Mouse (Mus musculus) limb, embryonic 15.5 days (tissue): ENCODE measurements around the gene Olfr9. TPM values are rescaled to one million over a fixed set of nuclear protein-coding genes. Genes with fewer than 3 reads are reported as not detected.
"Not testable (repeated sequence)": the region's sequence is repeated elsewhere in the genome, so short reads cannot be mapped to it uniquely, and the experiment has no call there.

Experiments
- ATAC-seq: fragments of 200-750 bp; cut with Nextera tagmentation; 2 replicates; pipeline ENCODE4 v1.8.0; 2017; ENCODE audit warnings: low read depth, moderate TSS enrichment; ENCODE audit not compliant: insufficient number of reproducible peaks, low FRiP score, low TSS enrichment
- H3K27ac ChIP-seq: fragments of 300-500 bp; sonication (generic); 2 replicates; pipeline ENCODE4 v1.5.1; 2015; ENCODE audit warnings: moderate library complexity, mild to moderate bottlenecking, inconsistent platforms
- H3K27me3 ChIP-seq: fragments of 300-500 bp; sonication (generic); 2 replicates; pipeline ENCODE4 v1.6.1; 2015; ENCODE audit warnings: inconsistent platforms
- H3K36me3 ChIP-seq: fragments of 300-500 bp; sonication (generic); 2 replicates; pipeline ENCODE4 v1.6.1; 2015; ENCODE audit warnings: inconsistent platforms
- H3K4me1 ChIP-seq: fragments of 300-500 bp; sonication (generic); 2 replicates; pipeline ENCODE4 v1.6.1; 2015; ENCODE audit warnings: inconsistent platforms
- H3K4me2 ChIP-seq: fragments of 300-500 bp; sonication (generic); 2 replicates; pipeline ENCODE4 v1.6.1; 2015; ENCODE audit warnings: mild to moderate bottlenecking, inconsistent platforms
- H3K4me3 ChIP-seq: fragments of 300-500 bp; sonication (generic); 2 replicates; pipeline ENCODE4 v1.5.1; 2015; ENCODE audit warnings: mild to moderate bottlenecking, inconsistent platforms
- H3K9ac ChIP-seq: fragments of 300-500 bp; sonication (generic); 2 replicates; pipeline ENCODE4 v1.6.1; 2015; ENCODE audit warnings: inconsistent platforms
- H3K9me3 ChIP-seq: fragments of 300-500 bp; sonication (generic); 2 replicates; pipeline ENCODE4 v1.6.1; 2016; ENCODE audit warnings: inconsistent platforms
- WGBS: fragments of 180-500 bp; shearing (Covaris S2); methylation state at CpG from one replicate; pipeline ENCODE4 v1.1.7; 2015; 5-methylcytosine and 5-hydroxymethylcytosine counted together
- polyA plus RNA-seq: library from polyadenylated mRNA; unstranded; fragments of >200 nt; fragmentation: Nextera tagmentation; extraction: Ambion mirVana; gene quantifications from 2 replicates; pipeline ENCODE4 v1.2.1, GENCODE M21; 2015

Olfr9 gene
- polyA plus RNA-seq, 1 experiment from 2014 or later: not detected

- Histone ChIP-seq H3K4me2 (no peak overlapping the region), H3K9ac (no peak overlapping the region), H3K27ac (no peak overlapping the region), H3K9me3 (no peaks in the 10 kb centered on the region), H3K4me3 (no peak overlapping the region), H3K4me1 (no peaks in the 10 kb centered on the region), H3K36me3 (no peaks in the 10 kb centered on the region), H3K27me3 (no peaks in the 10 kb centered on the region)
- ATAC-seq: no peak
- 38% methylated on average over 1 of the region's 1 CpGs for WGBS
Measured at GRCm38 (mm10) chr10:128970740-128971250, 18.4 kb upstream of the Olfr9 start.

- WGBS: 76% methylated on average over 4 of the region's 4 CpGs
- Histone ChIP-seq H3K4me3 (no peak overlapping the region), H3K9ac (no peak overlapping the region), H3K4me1 (peaks cover 2% of the 10 kb centered on the region; the same call in 1 of the 2 replicates), H3K36me3 (no peaks in the 10 kb centered on the region), H3K9me3 (no peaks in the 10 kb centered on the region), H3K27ac (no peak overlapping the region), H3K4me2 (no peak overlapping the region), H3K27me3 (no peaks in the 10 kb centered on the region)
- no peak for ATAC-seq
Measured at GRCm38 (mm10) chr10:128972841-128973240, 16.4 kb upstream of the Olfr9 start.

DNA sequence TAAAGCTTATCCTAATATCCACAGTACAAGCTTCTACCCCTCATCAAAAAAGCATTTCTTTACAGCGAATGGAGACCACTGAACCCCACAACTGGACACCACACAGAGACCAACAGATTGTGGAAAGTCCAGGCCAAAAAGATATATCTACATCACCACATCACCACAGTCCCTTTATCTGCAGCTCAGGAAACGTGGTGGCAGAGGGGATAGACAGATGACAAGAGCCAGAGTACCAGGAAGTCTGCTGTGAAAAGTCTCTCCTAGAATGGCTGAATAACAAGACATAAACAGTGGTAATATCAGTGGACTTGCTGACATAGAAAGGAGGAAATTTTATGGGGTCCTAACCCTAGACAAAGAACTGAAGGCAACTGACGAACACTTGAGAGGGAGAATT lies 12.8 kb upstream of the Olfr9 start:
- Histone ChIP-seq H3K27ac (no peak overlapping the region), H3K4me2 (no peak overlapping the region), H3K9ac (no peak overlapping the region), H3K27me3 (no peaks in the 10 kb centered on the region), H3K9me3 (no peaks in the 10 kb centered on the region), H3K4me1 (peaks cover 2% of the 10 kb centered on the region; the same call in 1 of the 2 replicates), H3K4me3 (no peak overlapping the region), H3K36me3 (no peaks in the 10 kb centered on the region)
- no peak for ATAC-seq
- WGBS: 69% methylated on average over 3 of the region's 3 CpGs

- Histone ChIP-seq H3K36me3 (no peaks in the 10 kb centered on the region), H3K27me3 (no peaks in the 10 kb centered on the region), H3K27ac (no peak overlapping the region), H3K4me3 (no peak overlapping the region), H3K4me2 (no peak overlapping the region), H3K9me3 (no peaks in the 10 kb centered on the region), H3K4me1 (peaks cover 2% of the 10 kb centered on the region; the same call in 1 of the 2 replicates), H3K9ac (no peak overlapping the region)
- 21% methylated on average over 9 of the region's 9 CpGs for WGBS
- ATAC-seq: no peak
Measured at GRCm38 (mm10) chr10:128977522-128978114, 11.6 kb upstream of the Olfr9 start.

DNA sequence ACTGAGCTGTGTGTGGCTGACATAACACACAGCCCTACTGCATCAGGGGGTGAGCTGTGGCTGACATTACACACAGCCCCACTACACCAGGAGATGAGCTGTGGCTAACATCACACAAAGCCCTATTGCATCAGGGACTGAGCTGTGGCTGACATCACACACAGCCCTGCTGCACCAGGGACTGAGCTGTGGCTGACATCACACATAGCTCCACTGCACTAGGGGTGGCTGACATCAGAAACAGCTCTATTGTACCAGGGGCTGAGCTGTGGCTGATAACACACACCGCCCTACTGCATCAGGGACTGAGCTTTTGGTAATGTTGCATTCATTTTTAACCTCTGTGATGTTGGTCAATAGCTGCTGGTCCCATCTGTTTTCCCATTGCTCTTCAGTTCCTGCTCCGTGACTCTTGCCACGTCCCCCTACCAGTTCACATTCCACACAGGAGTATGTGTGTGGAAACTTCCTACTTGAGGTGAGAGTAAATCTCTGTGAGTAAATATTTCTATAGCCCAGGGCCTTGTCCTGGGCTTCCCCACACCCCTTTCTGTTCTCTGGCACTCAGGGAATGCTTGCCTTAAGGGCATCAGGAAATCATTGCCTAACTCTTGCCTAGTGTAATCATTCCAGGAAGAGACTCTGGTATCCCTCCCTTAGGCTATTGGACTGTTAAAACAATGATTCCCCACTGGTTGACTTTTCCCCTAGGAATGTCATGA lies 8.4 kb upstream of the Olfr9 start:
- Histone ChIP-seq H3K4me1 (peaks cover 2% of the 10 kb centered on the region; the same call in 1 of the 2 replicates), H3K27me3 (no peaks in the 10 kb centered on the region), H3K9ac (no peak overlapping the region), H3K9me3 (no peaks in the 10 kb centered on the region), H3K4me3 (no peak overlapping the region), H3K4me2 (no peak overlapping the region), H3K36me3 (no peaks in the 10 kb centered on the region), H3K27ac (no peak overlapping the region)
- 46% methylated on average over 3 of the region's 3 CpGs for whole genome bisulfite sequencing
- no peak for ATAC-seq

GRCm38 (mm10) chr10:128990129-128990850 lies 1.1 kb downstream of the Olfr9 start:
- not testable (repeated sequence) for ATAC-seq

DNA sequence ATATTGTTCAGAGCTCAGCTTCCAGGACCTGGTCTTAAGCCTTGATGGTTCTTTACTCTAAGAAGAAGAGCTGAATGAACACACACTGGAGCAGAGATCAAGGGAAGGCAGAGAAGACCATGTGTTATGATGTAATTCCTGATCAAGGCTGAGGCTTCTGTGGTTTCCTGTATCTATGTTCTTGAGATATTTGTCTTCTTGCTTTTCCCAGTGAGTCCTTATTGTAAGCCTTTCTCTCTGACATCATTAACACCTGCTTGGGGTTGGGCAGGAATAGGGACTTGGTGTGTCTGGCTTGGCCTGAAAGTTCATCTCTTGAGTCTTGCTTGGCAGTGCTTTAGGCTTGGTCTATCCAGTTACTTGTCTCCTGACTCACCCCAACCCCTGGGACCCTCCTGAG lies 1.8 kb downstream of the Olfr9 start:
- H3K4me2 ChIP-seq: no peak overlapping the region
- no peaks in the 10 kb centered on the region for H3K4me1 ChIP-seq
- no peaks in the 10 kb centered on the region for H3K9me3 ChIP-seq
- H3K27ac ChIP-seq: no peak overlapping the region
- no peaks in the 10 kb centered on the region for H3K27me3 ChIP-seq
- no peak for ATAC-seq
- no peaks in the 10 kb centered on the region for H3K36me3 ChIP-seq
- no peak overlapping the region for H3K9ac ChIP-seq
- no peak overlapping the region for H3K4me3 ChIP-seq

More at GRCm38 (mm10) chr10:128990129-128990850, 1.1 kb downstream of the Olfr9 start:
- WGBS: 60% methylated on average over 7 of the region's 10 CpGs
- not testable (repeated sequence) for H3K27ac ChIP-seq, H3K4me1 ChIP-seq, H3K27me3 ChIP-seq, H3K9ac ChIP-seq, H3K4me3 ChIP-seq, H3K36me3 ChIP-seq, H3K9me3 ChIP-seq, H3K4me2 ChIP-seq

GRCm38 (mm10) chr10:128995796-128996195 lies 6.6 kb downstream of the Olfr9 start:
- no peak overlapping the region for H3K27ac ChIP-seq
- no peaks in the 10 kb centered on the region for H3K4me1 ChIP-seq
- H3K9ac ChIP-seq: no peak overlapping the region
- H3K27me3 ChIP-seq: no peaks in the 10 kb centered on the region
- no peaks in the 10 kb centered on the region for H3K36me3 ChIP-seq
- no peak overlapping the region for H3K4me3 ChIP-seq
- H3K9me3 ChIP-seq: no peaks in the 10 kb centered on the region
- ATAC-seq: peak; percentile 30; the same call in 1 of the 2 replicates
- no peak overlapping the region for H3K4me2 ChIP-seq
- WGBS: 92% methylated on average over 1 of the region's 1 CpGs

DNA sequence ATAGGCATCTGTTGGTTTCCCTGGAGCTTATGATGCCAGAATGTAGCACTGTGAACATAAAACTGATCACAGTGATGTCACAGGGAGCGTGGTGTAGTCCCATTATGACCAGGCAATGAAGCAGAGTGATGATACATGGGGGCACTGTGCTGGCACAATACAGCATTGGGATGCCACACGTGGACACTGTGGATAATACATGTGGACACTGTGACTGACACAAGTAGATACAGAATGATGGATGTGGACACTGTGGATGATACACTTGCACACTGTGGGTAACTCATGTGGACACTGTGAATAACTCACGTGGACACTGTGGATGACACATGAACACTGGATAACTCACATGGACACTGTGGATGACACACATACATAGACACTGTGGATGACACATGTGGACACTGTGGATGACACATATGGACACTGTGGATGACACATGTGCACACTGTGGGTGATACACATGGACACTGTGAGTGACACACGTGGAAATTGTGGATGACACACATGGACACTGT lies 7.4 kb downstream of the Olfr9 start:
- no peak overlapping the region for H3K27ac ChIP-seq
- H3K36me3 ChIP-seq: no peaks in the 10 kb centered on the region
- no peak overlapping the region for H3K4me3 ChIP-seq
- no peak overlapping the region for H3K9ac ChIP-seq
- ATAC-seq: no peak
- H3K4me2 ChIP-seq: no peak overlapping the region
- H3K9me3 ChIP-seq: no peaks in the 10 kb centered on the region
- WGBS: 71% methylated on average over 4 of the region's 4 CpGs
- H3K27me3 ChIP-seq: no peaks in the 10 kb centered on the region
- H3K4me1 ChIP-seq: no peaks in the 10 kb centered on the region

GRCm38 (mm10) chr10:129004032-129004920 lies 15.0 kb downstream of the Olfr9 start:
- Histone ChIP-seq H3K27ac (no peak overlapping the region), H3K27me3 (no peaks in the 10 kb centered on the region), H3K4me2 (no peak overlapping the region), H3K9me3 (no peaks in the 10 kb centered on the region), H3K36me3 (no peaks in the 10 kb centered on the region), H3K4me1 (no peaks in the 10 kb centered on the region), H3K4me3 (no peak overlapping the region), H3K9ac (no peak overlapping the region)
- whole genome bisulfite sequencing: 80% methylated on average over 14 of the region's 14 CpGs
- ATAC-seq: no peak

DNA sequence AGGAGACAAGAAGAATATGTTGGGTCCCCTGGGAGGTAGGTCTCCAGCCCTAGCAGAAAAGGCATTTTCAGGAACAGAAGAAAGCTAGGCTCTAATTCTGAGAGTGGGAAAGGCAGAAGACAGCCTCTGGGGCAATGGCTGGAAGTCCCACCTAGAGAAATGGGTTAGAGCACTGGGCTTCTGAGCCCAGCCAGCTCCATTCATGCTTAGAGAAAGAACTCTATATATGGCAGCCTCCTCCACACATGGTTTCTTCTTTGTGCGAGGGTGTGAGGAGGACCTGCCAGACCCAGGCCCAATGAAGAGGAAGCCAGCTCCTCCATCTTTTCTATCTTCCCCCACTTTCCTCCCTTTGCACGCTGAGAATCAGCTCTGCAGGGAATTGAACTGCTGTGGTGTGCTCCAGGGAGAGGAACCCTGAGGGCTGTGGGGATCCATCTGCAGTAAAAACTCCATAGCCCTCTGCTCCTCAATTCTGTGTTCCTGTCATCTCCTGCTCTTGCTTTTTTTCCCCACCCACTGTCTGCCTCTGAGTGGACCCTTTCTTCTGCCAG lies 21.1 kb downstream of the Olfr9 start, which contains the start of gene Olfr763:
Gene Olfr763 (plus strand): TSS at position 504 of the 554 bp plus-strand sequence.
- H3K36me3 ChIP-seq: no peaks in the 10 kb centered on the region
- H3K4me3 ChIP-seq: no peak within 1 kb of the TSS
- ATAC-seq: no peak
- no peak within 1 kb of the TSS for H3K9ac ChIP-seq
- H3K4me2 ChIP-seq: no peak within 1 kb of the TSS
- H3K27ac ChIP-seq: no peak within 1 kb of the TSS
- no peaks in the 10 kb centered on the region for H3K27me3 ChIP-seq
- H3K9me3 ChIP-seq: no peaks in the 10 kb centered on the region
- no peaks in the 10 kb centered on the region for H3K4me1 ChIP-seq
- 40% methylated on average over 2 of the region's 2 CpGs for WGBS
